Mouse (Mus musculus) telencephalon, adult 2 months (tissue): ENCODE measurements around the gene Btbd19.
A peak's percentile ranks its signal among the peaks of the same experiment; 100 is the strongest.

Source experiments
- DNase-seq: peaks from one replicate; pipeline ENCODE4 v3.0.0-alpha.2; 2011; ENCODE audit warnings: low read depth, low spot score

Btbd19 gene

DNA sequence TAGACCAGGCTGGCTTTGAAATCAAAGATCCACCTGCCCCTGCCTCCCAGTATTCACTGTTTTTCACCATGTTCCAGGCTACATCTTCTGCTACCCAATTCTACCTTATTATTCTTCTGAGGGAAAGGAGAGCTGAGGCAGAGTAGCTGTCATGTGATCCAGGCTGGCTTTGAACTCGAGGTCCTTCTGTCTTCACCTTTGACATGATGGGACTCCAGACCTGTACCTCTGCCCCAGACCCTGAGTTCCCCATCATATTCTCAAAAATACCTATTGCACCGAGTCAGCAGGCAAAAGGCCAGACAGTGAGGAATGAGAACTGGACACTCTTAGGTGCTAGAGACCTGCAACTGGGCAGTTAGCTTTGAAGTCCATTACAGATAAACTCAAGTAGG lies 9.1 kb upstream of the Btbd19 start:
- DNase-seq = no peak

GRCm38 (mm10) chr4:117133817-117134600 lies 8.5 kb upstream of the Btbd19 start, which contains the start of gene Plk3:
Gene Plk3 (minus strand): TSS chr4:117133963.
- DNase-seq = peak; percentile 95

- DNase-seq = no peak
Measured at GRCm38 (mm10) chr4:117133366-117133796, 7.9 kb upstream of the Btbd19 start.

- DNase-seq = no peak
Measured at GRCm38 (mm10) chr4:117132794-117133143, 7.2 kb upstream of the Btbd19 start.

DNA sequence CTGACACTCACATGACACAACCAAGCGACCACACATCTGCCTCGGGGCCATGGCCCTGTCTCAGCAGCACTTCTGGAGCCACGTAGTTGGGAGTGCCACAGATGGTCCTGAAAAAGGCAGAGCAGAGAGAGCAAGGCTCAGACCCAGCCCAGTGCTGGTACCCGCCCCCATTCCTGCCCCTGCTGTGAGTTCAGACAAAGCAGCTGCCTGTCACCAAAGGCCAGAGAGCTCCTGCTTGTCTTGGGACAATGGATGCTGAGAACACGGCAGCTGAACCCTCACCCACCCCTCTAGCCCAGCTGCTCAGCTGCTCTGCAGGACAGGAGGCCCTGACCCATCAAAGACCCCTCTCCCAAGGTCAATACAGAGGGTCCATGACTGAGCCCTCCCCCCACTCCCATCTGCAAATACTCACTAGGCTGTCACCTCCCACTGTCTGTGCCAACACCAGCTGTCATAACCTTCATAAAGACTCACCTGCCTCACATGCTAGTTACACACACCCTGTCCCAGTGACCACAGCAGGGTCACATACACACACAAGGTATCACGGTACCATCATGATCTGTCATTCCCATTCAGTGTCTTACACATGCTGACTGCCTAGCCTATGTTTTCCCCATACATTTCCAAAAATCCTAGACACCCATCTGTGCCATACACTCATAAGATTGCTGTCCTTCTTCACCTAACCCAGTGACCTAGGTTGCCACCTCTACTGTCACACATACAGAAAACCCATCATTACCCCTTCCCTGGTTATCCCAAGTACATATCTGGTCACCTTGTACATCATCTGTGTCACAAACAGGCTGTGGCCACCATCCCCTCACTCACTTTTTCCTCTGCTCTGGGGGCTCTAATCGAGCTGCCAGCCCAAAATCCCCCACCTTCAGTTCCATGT lies 6.6 kb upstream of the Btbd19 start:
- DNase-seq = no peak

- no peak for DNase-seq
Measured at GRCm38 (mm10) chr4:117131198-117131597, 5.7 kb upstream of the Btbd19 start.

- DNase-seq = no peak
Measured at GRCm38 (mm10) chr4:117130790-117131189, 5.3 kb upstream of the Btbd19 start.

- no peak for DNase-seq
Measured at GRCm38 (mm10) chr4:117127991-117128686, 2.6 kb upstream of the Btbd19 start.

DNA sequence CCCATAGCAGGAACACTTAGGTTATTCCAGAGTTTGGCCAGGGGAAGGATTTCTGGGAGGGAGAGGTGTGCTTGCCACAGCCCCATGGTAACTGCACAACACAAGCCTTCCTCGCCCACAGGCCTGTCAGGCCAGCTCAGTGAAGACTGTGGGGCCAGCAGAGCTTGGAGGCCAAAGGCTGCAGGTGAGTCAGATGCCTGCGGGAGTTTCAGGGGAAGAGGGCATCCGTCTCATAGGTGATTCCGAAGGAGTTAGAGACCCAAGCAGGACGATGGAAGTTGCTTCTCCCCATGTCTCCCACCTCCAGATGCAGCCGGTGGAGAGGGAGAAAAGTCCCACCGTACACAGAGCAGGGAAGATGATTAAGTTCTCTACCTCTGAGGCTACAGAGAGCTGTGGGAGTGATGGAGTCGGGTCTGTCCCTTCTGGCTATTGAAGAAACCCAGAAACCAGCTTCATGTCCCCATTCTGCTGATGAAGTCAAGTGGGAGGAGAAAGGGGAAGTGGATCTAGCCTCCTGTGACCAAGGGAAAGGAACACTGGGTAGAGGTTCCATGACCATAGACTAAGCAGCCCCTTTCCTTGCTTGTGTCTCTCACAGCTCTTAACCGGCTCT lies 1.3 kb upstream of the Btbd19 start, which contains the start of gene Tctex1d4:
Gene Tctex1d4, plus strand, starts transcription at position 120 of the 616 bp plus-strand sequence.
- no peak for DNase-seq

DNA sequence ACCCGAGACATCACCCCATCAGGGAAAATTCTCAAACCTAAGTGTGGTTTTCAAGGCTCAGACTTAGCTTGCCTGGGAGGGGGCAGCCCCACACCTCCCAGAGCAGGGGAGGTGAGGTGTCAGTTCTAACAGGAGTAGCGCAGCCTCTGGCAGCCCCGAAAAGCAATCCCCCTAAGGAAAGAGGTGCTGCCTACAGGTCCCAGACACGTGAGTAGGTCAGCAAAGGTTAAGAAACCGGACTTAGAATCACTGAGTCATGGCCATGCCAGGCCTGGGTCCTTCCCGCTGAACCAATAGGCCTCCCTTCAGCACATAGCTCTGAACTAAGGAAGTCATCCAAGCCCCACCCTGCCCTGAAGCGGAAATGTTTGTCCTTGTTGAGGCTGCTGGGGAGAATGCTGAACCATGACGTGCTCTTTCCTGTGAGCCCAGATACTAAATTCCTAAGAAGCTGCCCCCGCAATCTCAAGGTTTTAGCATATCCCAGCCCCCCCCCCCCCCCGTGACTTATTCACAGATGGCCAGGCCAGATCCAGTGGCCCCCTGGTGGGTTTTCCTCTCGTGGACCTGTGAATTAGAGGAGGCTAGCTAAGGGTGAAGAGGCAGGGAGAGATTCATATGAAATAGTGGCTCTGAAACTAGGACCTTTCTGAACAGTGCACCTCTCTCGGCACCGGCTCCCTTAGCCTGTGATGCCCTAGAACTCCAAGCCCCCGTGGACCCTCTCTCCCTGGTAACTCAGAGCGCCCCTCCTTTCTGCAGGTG lies 567 bp upstream of the Btbd19 start:
- peak; percentile 60 for DNase-seq

GRCm38 (mm10) chr4:117124518-117125347 lies 792 bp downstream of the Btbd19 start:
- peak; percentile 28 for DNase-seq

GRCm38 (mm10) chr4:117124218-117124517 lies 1.4 kb downstream of the Btbd19 start:
- no peak for DNase-seq

DNA sequence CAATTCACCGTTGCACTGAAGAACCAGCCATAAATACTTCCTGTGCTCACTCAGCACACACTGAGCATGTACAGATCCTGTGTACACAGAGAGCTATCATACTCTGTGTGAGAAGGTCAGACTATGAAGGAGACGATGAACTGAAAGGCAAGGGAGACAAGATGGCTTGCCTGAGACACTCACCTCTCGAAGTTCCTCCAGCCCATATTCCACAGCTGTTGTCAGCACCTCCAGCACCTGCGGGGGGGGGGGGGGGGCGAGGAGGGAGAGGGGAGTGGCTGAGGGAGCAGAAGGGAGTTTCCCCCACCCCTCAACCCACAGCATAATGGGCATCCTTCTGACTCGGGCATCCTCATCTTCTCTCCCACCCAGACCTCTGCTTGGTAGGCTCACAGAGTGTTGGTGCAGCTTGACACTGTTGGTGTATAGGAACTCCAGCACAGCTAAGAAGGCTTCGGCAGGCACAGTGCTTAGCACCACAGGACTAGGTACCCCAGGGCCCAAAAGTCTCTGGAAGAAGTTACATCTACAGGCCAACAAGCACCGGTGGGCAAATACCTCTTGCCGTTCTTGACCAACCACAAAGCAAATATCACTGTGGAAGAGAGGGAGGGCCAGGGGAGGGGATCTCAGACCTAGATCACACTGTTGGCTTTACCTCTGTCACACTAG lies 1.8 kb downstream of the Btbd19 start:
- no peak for DNase-seq

- no peak for DNase-seq
Measured at GRCm38 (mm10) chr4:117122209-117122608, 3.3 kb downstream of the Btbd19 start.

GRCm38 (mm10) chr4:117120445-117121414 lies 4.8 kb downstream of the Btbd19 start:
- peak; percentile 99 for DNase-seq

- no peak for DNase-seq
Measured at GRCm38 (mm10) chr4:117120052-117120444, 5.5 kb downstream of the Btbd19 start.

DNA sequence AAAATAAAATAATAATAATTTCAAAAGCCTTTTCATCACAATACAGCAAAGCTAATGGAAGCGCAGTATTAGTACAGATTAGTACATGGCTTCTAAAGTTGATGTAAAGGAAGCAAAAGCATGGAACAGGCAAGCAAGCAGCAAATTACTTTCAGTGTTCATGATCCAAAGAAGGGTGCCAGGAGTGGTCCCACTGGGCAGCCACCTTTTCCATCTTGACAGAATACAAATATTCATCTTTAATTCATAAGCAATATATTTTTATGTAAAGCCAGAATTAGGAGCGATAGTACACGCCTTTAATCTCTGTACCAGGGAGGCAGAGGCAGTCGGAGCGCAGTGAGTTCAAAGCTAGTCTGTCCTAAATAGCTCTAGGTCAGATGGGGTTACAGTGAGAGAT lies 5.9 kb downstream of the Btbd19 start:
- no peak for DNase-seq

GRCm38 (mm10) chr4:117117931-117118330 lies 7.6 kb downstream of the Btbd19 start:
- DNase-seq = no peak
